Mouse (Mus musculus) lung, postnatal 14 days (tissue): ENCODE measurements around the gene Taf1c.

ENCODE experiments used
- DNase-seq: peaks from one replicate; pipeline ENCODE4 v3.0.0; 2021

The Taf1c gene

DNA sequence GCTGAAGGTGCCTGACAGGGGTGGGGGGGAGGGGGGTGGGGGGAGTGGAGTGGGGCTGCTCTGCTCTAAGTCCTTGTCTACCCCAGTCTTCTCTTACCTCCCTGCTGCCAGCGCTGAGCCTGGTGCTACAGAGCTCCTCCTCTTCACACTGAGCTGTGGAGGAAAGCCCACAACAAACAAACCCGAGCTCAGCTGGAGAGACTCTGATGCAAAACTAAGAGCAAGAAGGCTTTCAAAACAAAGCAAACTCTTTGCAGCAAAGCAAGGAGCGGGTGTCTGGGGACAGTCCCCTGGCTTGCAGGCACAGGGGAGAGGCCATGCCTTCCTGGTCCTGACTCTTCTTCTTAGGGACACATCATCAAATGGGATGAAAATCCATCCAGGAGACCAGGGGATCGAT, 35.1 kb downstream of the Taf1c start:
- DNase-seq: no peak

DNA sequence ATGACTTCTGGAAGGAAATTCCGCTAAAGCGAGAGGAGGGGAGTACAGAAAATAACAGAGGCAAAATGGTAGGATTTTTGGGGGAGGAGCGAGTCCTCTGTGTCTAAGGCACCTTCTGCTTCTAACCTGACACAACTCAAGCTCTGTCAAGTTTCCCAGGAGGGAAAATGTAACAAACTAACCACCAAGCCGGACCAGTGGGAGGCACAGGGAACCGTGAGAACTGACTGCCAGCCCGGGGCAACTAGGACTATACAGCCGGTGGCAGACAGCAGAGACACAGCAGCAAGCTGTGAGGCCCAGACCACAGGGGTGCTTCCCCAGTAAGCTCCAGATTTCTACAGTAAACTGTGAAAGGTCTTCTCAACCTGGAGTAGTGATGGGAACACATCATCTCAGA, 36.1 kb downstream of the Taf1c start:
- DNase-seq: no peak

DNA sequence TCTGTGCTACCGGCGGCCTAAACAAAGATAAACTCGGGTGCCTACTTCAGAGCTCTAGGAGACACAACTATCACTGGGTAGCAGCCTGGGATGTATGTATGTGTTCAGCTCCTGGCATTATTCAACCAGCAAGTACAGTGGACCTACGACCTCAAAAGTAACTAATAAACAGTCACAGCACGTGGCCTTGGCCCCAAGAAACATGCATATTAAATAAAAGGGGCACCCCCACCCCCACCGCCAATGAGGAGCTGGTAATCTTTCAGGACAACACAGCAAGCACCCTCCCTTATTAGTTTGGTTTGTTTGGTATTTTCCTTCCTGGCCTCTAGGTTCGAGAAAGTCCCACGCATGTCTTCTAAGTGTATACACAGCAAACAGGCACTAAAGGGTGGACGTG, 36.8 kb downstream of the Taf1c start:
- DNase-seq: no peak

- DNase-seq: no peak
These were observed 38.7 kb downstream of the Taf1c start for GRCm38 (mm10) chr8:119566367-119566766.

- DNase-seq: no peak
These were observed 41.2 kb downstream of the Taf1c start for GRCm38 (mm10) chr8:119563849-119564251.

- DNase-seq: no peak
These were observed 45.7 kb downstream of the Taf1c start for GRCm38 (mm10) chr8:119559402-119559720.

DNA sequence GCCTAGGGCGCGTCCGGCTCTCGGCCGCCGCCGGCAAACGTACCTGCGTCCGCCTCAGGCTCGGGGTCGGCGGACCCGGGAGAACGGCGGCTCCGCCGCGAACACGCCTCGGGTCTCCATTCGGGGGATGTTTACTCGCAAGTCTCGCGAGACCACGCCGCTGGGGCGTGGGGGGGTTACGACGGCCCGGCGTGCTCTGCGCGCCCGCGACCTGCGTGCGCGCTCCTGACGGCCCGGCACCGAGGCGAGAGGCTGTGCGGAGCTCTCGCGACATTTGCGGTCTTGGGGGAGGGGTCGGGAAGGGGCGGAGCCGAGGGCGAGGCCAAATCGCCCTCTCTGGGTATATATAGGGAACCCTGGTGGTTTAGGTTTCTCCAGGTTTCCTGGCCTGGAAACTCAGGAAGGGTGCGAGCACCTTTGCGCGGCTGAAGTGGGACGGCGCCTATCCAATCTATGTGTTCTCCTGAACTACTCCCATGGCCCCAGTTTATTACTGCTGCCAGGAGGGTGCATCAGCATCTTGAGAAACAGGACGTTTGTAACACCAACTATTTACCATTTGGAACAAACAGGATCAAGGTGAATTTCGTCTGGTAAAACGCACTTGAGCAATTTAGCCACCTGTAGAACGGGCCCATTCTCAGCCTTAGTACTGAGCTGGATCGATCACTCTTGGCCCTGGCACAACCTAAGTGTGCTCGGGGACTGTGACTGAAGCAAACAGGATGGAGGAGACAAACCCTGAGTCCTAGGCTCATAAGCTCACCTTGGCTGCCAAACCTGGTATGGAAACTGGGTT, 46.2 kb downstream of the Taf1c start, which contains the start of gene Mbtps1:
Gene Mbtps1 (minus strand): TSS at position 133 of the 799 bp plus-strand sequence.
- peak; percentile 98 for DNase-seq

GRCm38 (mm10) chr8:119557821-119558602, 47.0 kb downstream of the Taf1c start:
- peak; percentile 81 for DNase-seq

DNA sequence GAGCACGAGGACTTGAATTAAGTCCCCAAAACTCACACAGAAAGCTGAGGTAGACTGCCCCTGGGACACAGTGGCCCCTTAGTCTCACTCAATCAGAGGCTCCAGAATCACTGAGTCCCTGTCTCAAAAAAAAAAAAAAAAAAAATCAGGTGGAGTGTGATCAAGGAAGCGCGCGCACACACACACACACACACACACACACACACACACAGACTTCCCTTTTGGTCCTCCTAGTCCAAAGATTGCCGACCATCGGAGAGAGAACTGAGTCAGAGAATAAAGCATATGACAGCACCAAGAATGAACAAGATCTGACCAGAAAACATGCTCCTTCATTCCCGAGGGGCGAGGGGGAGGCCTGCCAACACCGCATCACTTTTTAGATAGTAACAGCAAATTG, 47.9 kb downstream of the Taf1c start:
- no peak for DNase-seq

GRCm38 (mm10) chr8:119555861-119556260, 49.2 kb downstream of the Taf1c start:
- no peak for DNase-seq

- DNase-seq: no peak
These were observed 52.1 kb downstream of the Taf1c start for GRCm38 (mm10) chr8:119552967-119553366.

DNA sequence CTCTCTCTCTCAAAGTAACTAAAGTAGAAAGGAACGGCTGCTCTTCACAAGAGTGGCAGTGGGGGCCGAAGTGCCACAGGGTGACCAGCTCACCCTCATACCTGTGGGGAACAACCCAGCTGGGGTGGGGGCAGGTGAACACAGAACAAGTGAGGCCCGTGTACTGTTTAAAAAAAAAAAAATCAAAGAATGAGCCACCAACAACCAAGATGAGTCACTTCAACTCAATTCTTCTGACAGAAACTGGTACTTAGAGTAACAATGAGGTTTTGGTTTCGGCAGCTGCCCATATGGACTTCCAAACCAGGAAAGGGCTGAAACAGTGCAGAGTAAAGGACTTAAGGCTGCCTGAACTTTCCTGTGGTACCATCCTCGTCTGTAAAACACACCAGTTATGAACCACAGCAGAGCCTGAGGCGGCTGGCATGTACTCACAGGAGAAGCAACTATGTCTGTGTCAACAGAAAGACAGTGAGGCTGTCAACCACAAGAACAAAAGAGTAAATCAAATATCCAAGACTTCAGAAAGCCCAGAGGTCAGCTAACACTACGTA, 56.4 kb downstream of the Taf1c start:
- DNase-seq: no peak
